Mouse (Mus musculus) hindbrain, embryonic 14.5 days (tissue): ENCODE measurements around the gene 4933402J07Rik. TPM values are rescaled to one million over a fixed set of nuclear protein-coding genes. Genes with fewer than 3 reads are reported as not detected.

Source experiments
- polyA plus RNA-seq: library from polyadenylated mRNA; unstranded; fragments of >200 nt; fragmentation: Nextera tagmentation; extraction: Ambion mirVana; gene quantifications from 2 replicates; pipeline ENCODE4 v1.2.1, GENCODE M21; 2014

4933402J07Rik gene
- polyA plus RNA-seq, 1 experiment from 2014 or later, result not detected

Other genes with a start within 250 kb of the 4933402J07Rik start
- 37.4 and 38.0 TPM in 2 replicates for gene Cbln1, start 91.2 kb upstream of the 4933402J07Rik start, polyA plus RNA-seq